Mouse (Mus musculus): ENCODE measurements around the gene Gpr68. TPM values are rescaled to one million over a fixed set of nuclear protein-coding genes. Genes with fewer than 3 reads are reported as not detected.

Gpr68 gene
- 0.29 and 0.71 TPM in 2 replicates for polyA plus RNA-seq (2015; fragmentation: Nextera tagmentation; extraction: Ambion mirVana)

- Histone ChIP-seq H3K4me1 (0 out of 2 replicates have a peak, but pooled peaks cover 5% of the 10 kb centered on the region), H3K27me3 (peaks cover 22% of the 10 kb centered on the region), H3K9me3 (no peaks in the 10 kb centered on the region), H3K36me3 (no peaks in the 10 kb centered on the region), H3K9ac (peak within 1 kb of the TSS; percentile 25; the same call in 1 of the 2 replicates), H3K4me2 (peak within 1 kb of the TSS; percentile 76), H3K4me3 (peak within 1 kb of the TSS; percentile 33), H3K27ac (no peak within 1 kb of the TSS)
- 4% methylated on average over 39 of the region's 39 CpGs for WGBS
- ATAC-seq (ENCODE audit: borderline replicate concordance, extremely low read depth, low FRiP score, low TSS enrichment) = peak; percentile 48; the same call in 1 of the 2 replicates
Measured at GRCm38 (mm10) chr12:100907598-100908297, at the start of gene Gpr68. Gene Gpr68 (minus strand): TSS chr12:100908198.

GRCm38 (mm10) chr12:100957257-100957656 is 49.3 kb upstream of the Gpr68 start:
- no peak overlapping the region for H3K27ac ChIP-seq

GRCm38 (mm10) chr12:100956825-100957224 is 48.8 kb upstream of the Gpr68 start:
- no peaks in the 10 kb centered on the region for H3K9me3 ChIP-seq
- H3K4me2 ChIP-seq = no peak overlapping the region
- no peak overlapping the region for H3K4me3 ChIP-seq
- no peak for ATAC-seq (ENCODE audit: borderline replicate concordance, extremely low read depth, low FRiP score, low TSS enrichment)
- no peaks in the 10 kb centered on the region for H3K36me3 ChIP-seq
- 65% methylated on average over 4 of the region's 4 CpGs for WGBS
- H3K27ac ChIP-seq = no peak overlapping the region
- H3K4me1 ChIP-seq = peaks cover 28% of the 10 kb centered on the region
- no peak overlapping the region for H3K9ac ChIP-seq
- no peaks in the 10 kb centered on the region for H3K27me3 ChIP-seq

More at GRCm38 (mm10) chr12:100957257-100957656, 49.3 kb upstream of the Gpr68 start:
- H3K4me3 ChIP-seq = no peak overlapping the region
- no peak overlapping the region for H3K4me2 ChIP-seq
- no peaks in the 10 kb centered on the region for H3K9me3 ChIP-seq
- no peaks in the 10 kb centered on the region for H3K36me3 ChIP-seq
- peaks cover 26% of the 10 kb centered on the region for H3K4me1 ChIP-seq
- H3K9ac ChIP-seq = no peak overlapping the region
- WGBS = 73% methylated on average over 3 of the region's 3 CpGs
- no peaks in the 10 kb centered on the region for H3K27me3 ChIP-seq
- 0 out of 2 replicates have a peak, but pooled peaks have one; percentile 3 for ATAC-seq (ENCODE audit: borderline replicate concordance, extremely low read depth, low FRiP score, low TSS enrichment)

GRCm38 (mm10) chr12:100956028-100956427 is 48.0 kb upstream of the Gpr68 start:
- Histone ChIP-seq H3K36me3 (peaks cover 3% of the 10 kb centered on the region; the same call in 1 of the 2 replicates), H3K27me3 (no peaks in the 10 kb centered on the region), H3K9me3 (no peaks in the 10 kb centered on the region), H3K27ac (no peak overlapping the region), H3K9ac (no peak overlapping the region), H3K4me1 (peaks cover 28% of the 10 kb centered on the region), H3K4me3 (no peak overlapping the region), H3K4me2 (no peak overlapping the region)
- no peak for ATAC-seq (ENCODE audit: borderline replicate concordance, extremely low read depth, low FRiP score, low TSS enrichment)
- 73% methylated on average over 2 of the region's 2 CpGs for WGBS

- Histone ChIP-seq H3K4me2 (no peak overlapping the region), H3K9me3 (no peaks in the 10 kb centered on the region), H3K27me3 (no peaks in the 10 kb centered on the region), H3K36me3 (peaks cover 4% of the 10 kb centered on the region; the same call in 1 of the 2 replicates), H3K4me3 (no peak overlapping the region), H3K9ac (no peak overlapping the region), H3K27ac (no peak overlapping the region), H3K4me1 (peaks cover 24% of the 10 kb centered on the region)
- no peak for ATAC-seq (ENCODE audit: borderline replicate concordance, extremely low read depth, low FRiP score, low TSS enrichment)
- WGBS = 49% methylated on average over 8 of the region's 8 CpGs
Measured at GRCm38 (mm10) chr12:100953926-100954325, 45.9 kb upstream of the Gpr68 start.

- no peak overlapping the region for H3K9ac ChIP-seq
- no peaks in the 10 kb centered on the region for H3K27me3 ChIP-seq
- peaks cover 12% of the 10 kb centered on the region for H3K36me3 ChIP-seq
- no peaks in the 10 kb centered on the region for H3K9me3 ChIP-seq
- ATAC-seq (ENCODE audit: borderline replicate concordance, extremely low read depth, low FRiP score, low TSS enrichment) = peak; percentile 83
- peak overlapping the region; percentile 25 for H3K4me2 ChIP-seq
- 23% methylated on average over 9 of the region's 9 CpGs for WGBS
- peaks cover 12% of the 10 kb centered on the region for H3K4me1 ChIP-seq
- peak overlapping the region; percentile 52 for H3K27ac ChIP-seq
- no peak overlapping the region for H3K4me3 ChIP-seq
Measured at GRCm38 (mm10) chr12:100952193-100952931, 44.4 kb upstream of the Gpr68 start.

GRCm38 (mm10) chr12:100949146-100949545 is 41.1 kb upstream of the Gpr68 start:
- no peak overlapping the region for H3K4me3 ChIP-seq
- H3K9me3 ChIP-seq = no peaks in the 10 kb centered on the region
- H3K9ac ChIP-seq = no peak overlapping the region
- H3K4me1 ChIP-seq = peaks cover 15% of the 10 kb centered on the region
- H3K27ac ChIP-seq = no peak overlapping the region
- H3K36me3 ChIP-seq = peaks cover 34% of the 10 kb centered on the region
- 74% methylated on average over 5 of the region's 5 CpGs for WGBS
- no peak overlapping the region for H3K4me2 ChIP-seq
- no peak for ATAC-seq (ENCODE audit: borderline replicate concordance, extremely low read depth, low FRiP score, low TSS enrichment)
- no peaks in the 10 kb centered on the region for H3K27me3 ChIP-seq

GRCm38 (mm10) chr12:100948021-100948420 is 40.0 kb upstream of the Gpr68 start:
- no peak overlapping the region for H3K9ac ChIP-seq
- peaks cover 34% of the 10 kb centered on the region for H3K36me3 ChIP-seq
- ATAC-seq (ENCODE audit: borderline replicate concordance, extremely low read depth, low FRiP score, low TSS enrichment) = no peak
- H3K4me2 ChIP-seq = no peak overlapping the region
- no peak overlapping the region for H3K27ac ChIP-seq
- no peaks in the 10 kb centered on the region for H3K9me3 ChIP-seq
- H3K4me3 ChIP-seq = no peak overlapping the region
- peaks cover 12% of the 10 kb centered on the region for H3K4me1 ChIP-seq
- WGBS = 83% methylated on average over 6 of the region's 6 CpGs
- no peaks in the 10 kb centered on the region for H3K27me3 ChIP-seq

- no peak overlapping the region for H3K4me2 ChIP-seq
- peaks cover 34% of the 10 kb centered on the region for H3K36me3 ChIP-seq
- no peaks in the 10 kb centered on the region for H3K9me3 ChIP-seq
- H3K4me1 ChIP-seq = peaks cover 3% of the 10 kb centered on the region; the same call in 1 of the 2 replicates
- H3K4me3 ChIP-seq = no peak overlapping the region
- no peak overlapping the region for H3K9ac ChIP-seq
- ATAC-seq (ENCODE audit: borderline replicate concordance, extremely low read depth, low FRiP score, low TSS enrichment) = no peak
- no peaks in the 10 kb centered on the region for H3K27me3 ChIP-seq
- 74% methylated on average over 12 of the region's 12 CpGs for WGBS
- H3K27ac ChIP-seq = no peak overlapping the region
Measured at GRCm38 (mm10) chr12:100945948-100946347, 38.0 kb upstream of the Gpr68 start.

GRCm38 (mm10) chr12:100945501-100945900 is 37.5 kb upstream of the Gpr68 start:
- Histone ChIP-seq H3K9me3 (no peaks in the 10 kb centered on the region), H3K27ac (no peak overlapping the region), H3K4me2 (no peak overlapping the region), H3K27me3 (no peaks in the 10 kb centered on the region), H3K36me3 (peaks cover 33% of the 10 kb centered on the region), H3K4me1 (peaks cover 3% of the 10 kb centered on the region; the same call in 1 of the 2 replicates), H3K9ac (no peak overlapping the region), H3K4me3 (no peak overlapping the region)
- 0 out of 2 replicates have a peak, but pooled peaks have one; percentile 31 for ATAC-seq (ENCODE audit: borderline replicate concordance, extremely low read depth, low FRiP score, low TSS enrichment)
- WGBS = 55% methylated on average over 12 of the region's 12 CpGs

- Histone ChIP-seq H3K4me1 (peaks cover 3% of the 10 kb centered on the region; the same call in 1 of the 2 replicates), H3K36me3 (peaks cover 33% of the 10 kb centered on the region), H3K9ac (no peak overlapping the region), H3K4me3 (no peak overlapping the region), H3K27me3 (no peaks in the 10 kb centered on the region), H3K9me3 (no peaks in the 10 kb centered on the region), H3K4me2 (no peak overlapping the region), H3K27ac (no peak overlapping the region)
- 68% methylated on average over 21 of the region's 21 CpGs for WGBS
- peak; percentile 47; the same call in 1 of the 2 replicates for ATAC-seq (ENCODE audit: borderline replicate concordance, extremely low read depth, low FRiP score, low TSS enrichment)
Measured at GRCm38 (mm10) chr12:100944921-100945336, 36.9 kb upstream of the Gpr68 start.

GRCm38 (mm10) chr12:100943146-100943545 is 35.1 kb upstream of the Gpr68 start:
- Histone ChIP-seq H3K27me3 (no peaks in the 10 kb centered on the region), H3K27ac (no peak overlapping the region), H3K4me2 (no peak overlapping the region), H3K9ac (no peak overlapping the region), H3K36me3 (peaks cover 32% of the 10 kb centered on the region), H3K4me1 (peaks cover 3% of the 10 kb centered on the region; the same call in 1 of the 2 replicates), H3K9me3 (no peaks in the 10 kb centered on the region), H3K4me3 (no peak overlapping the region)
- ATAC-seq (ENCODE audit: borderline replicate concordance, extremely low read depth, low FRiP score, low TSS enrichment) = no peak
- 59% methylated on average over 4 of the region's 4 CpGs for WGBS
